Mouse (Mus musculus) olfactory bulb, adult 2 months (tissue): ENCODE results near the gene Zfp978. TPM values are rescaled to one million over a fixed set of nuclear protein-coding genes. Genes with fewer than 3 reads are reported as not detected.
"Not testable (repeated sequence)": the region's sequence is repeated elsewhere in the genome, so short reads cannot be mapped to it uniquely, and the experiment has no call there.

ENCODE experiments used
- H3K27ac ChIP-seq: fragments of 200-500 bp; 2 replicates; pipeline ENCODE4 v1.5.1; 2012; ENCODE audit warnings: low read depth, low read length; ENCODE audit not compliant: insufficient read depth
- H3K4me1 ChIP-seq: fragments of 200-500 bp; 2 replicates; pipeline ENCODE4 v1.6.1; 2012; ENCODE audit warnings: low read length; ENCODE audit not compliant: control insufficient read depth, insufficient read depth
- H3K4me3 ChIP-seq: fragments of 200-500 bp; 2 replicates; pipeline ENCODE4 v1.5.1; 2012; ENCODE audit warnings: mild to moderate bottlenecking, low read depth, low read length, moderate library complexity; ENCODE audit not compliant: insufficient read depth
- WGBS: fragments of 180-500 bp; shearing (Covaris S2); methylation state at CpG from one replicate; pipeline ENCODE4 v1.1.7; 2018; 5-methylcytosine and 5-hydroxymethylcytosine counted together
- polyA plus RNA-seq: library from polyadenylated mRNA; stranded (reverse); fragments of >200 nt; gene quantifications from 2 replicates; pipeline ENCODE4 v1.2.4, GENCODE M21; 2012; ENCODE audit warnings: low replicate concordance; ENCODE audit not compliant: missing spikeins, insufficient read depth, insufficient read length

Zfp978 gene
- polyA plus RNA-seq, 1 experiment: not detected

GRCm38 (mm10) chr4:147397201-147397600, 36.1 kb downstream of the Zfp978 start:
- not testable (repeated sequence) for H3K4me1 ChIP-seq, H3K27ac ChIP-seq, H3K4me3 ChIP-seq
- 90% methylated on average over 3 of the region's 3 CpGs for WGBS

- not testable (repeated sequence) for H3K27ac ChIP-seq, H3K4me3 ChIP-seq, H3K4me1 ChIP-seq
- 79% methylated on average over 6 of the region's 6 CpGs for WGBS
These were observed 37.0 kb downstream of the Zfp978 start for GRCm38 (mm10) chr4:147397934-147398682.

GRCm38 (mm10) chr4:147398741-147399140, 37.6 kb downstream of the Zfp978 start:
- 86% methylated on average over 1 of the region's 1 CpGs for WGBS

GRCm38 (mm10) chr4:147399505-147399904, 38.4 kb downstream of the Zfp978 start:
- H3K4me1 ChIP-seq, H3K27ac ChIP-seq, H3K4me3 ChIP-seq: not testable (repeated sequence)
- 72% methylated on average over 3 of the region's 3 CpGs for WGBS

More at GRCm38 (mm10) chr4:147398741-147399140, 37.6 kb downstream of the Zfp978 start:
- not testable (repeated sequence) for H3K27ac ChIP-seq, H3K4me1 ChIP-seq, H3K4me3 ChIP-seq

GRCm38 (mm10) chr4:147400031-147400847, 39.1 kb downstream of the Zfp978 start:
- not testable (repeated sequence) for H3K4me1 ChIP-seq, H3K4me3 ChIP-seq, H3K27ac ChIP-seq
- WGBS: 81% methylated on average over 8 of the region's 8 CpGs

- WGBS: 83% methylated on average over 17 of the region's 17 CpGs
- not testable (repeated sequence) for H3K27ac ChIP-seq, H3K4me1 ChIP-seq, H3K4me3 ChIP-seq
These were observed 40.0 kb downstream of the Zfp978 start for GRCm38 (mm10) chr4:147400848-147401715.

GRCm38 (mm10) chr4:147401736-147402506, 40.8 kb downstream of the Zfp978 start:
- H3K4me1 ChIP-seq, H3K4me3 ChIP-seq, H3K27ac ChIP-seq: not testable (repeated sequence)
- WGBS: 82% methylated on average over 17 of the region's 17 CpGs

GRCm38 (mm10) chr4:147402507-147402890, 41.4 kb downstream of the Zfp978 start:
- WGBS: 24% methylated on average over 1 of the region's 1 CpGs
- H3K4me1 ChIP-seq, H3K4me3 ChIP-seq: not testable (repeated sequence)

GRCm38 (mm10) chr4:147403509-147403908, 42.4 kb downstream of the Zfp978 start:
- not testable (repeated sequence) for H3K4me1 ChIP-seq, H3K4me3 ChIP-seq, H3K27ac ChIP-seq
- WGBS: 92% methylated on average over 6 of the region's 6 CpGs

More at GRCm38 (mm10) chr4:147402507-147402890, 41.4 kb downstream of the Zfp978 start:
- not testable (repeated sequence) for H3K27ac ChIP-seq

- H3K27ac ChIP-seq, H3K4me3 ChIP-seq, H3K4me1 ChIP-seq: not testable (repeated sequence)
- WGBS: 74% methylated on average over 6 of the region's 6 CpGs
These were observed 43.1 kb downstream of the Zfp978 start for GRCm38 (mm10) chr4:147403931-147404913.
